Mouse (Mus musculus): ENCODE data around the gene Ptprt. TPM values are rescaled to one million over a fixed set of nuclear protein-coding genes. Genes with fewer than 3 reads are reported as not detected.

Ptprt gene
- polyA plus RNA-seq, 1 experiment, result 0.39 TPM

- no peak for TF ChIP-seq POLR2A (IDR thresholded peaks at IDR 0.05; ENCODE audit: low read depth, low read length)
- no peak for TF ChIP-seq CTCF (IDR thresholded peaks at IDR 0.05; ENCODE audit: extremely low read depth, insufficient read length, insufficient replicate concordance, low read depth, low read length)
- Histone ChIP-seq H3K36me3 (ENCODE audit: control insufficient read depth, insufficient read depth, low read length) (no peaks in the 10 kb centered on the region), H3K4me3 (ENCODE audit: low read depth, low read length) (no peak overlapping the region), H3K27ac (ENCODE audit: insufficient read depth, low read depth, low read length) (no peak overlapping the region), H3K27me3 (ENCODE audit: control insufficient read depth, insufficient read depth, low read length) (no peaks in the 10 kb centered on the region), H3K4me1 (ENCODE audit: control insufficient read depth, insufficient read depth, insufficient read length, low read length) (no peaks in the 10 kb centered on the region)
- WGBS, result 82% methylated on average over 4 of the region's 4 CpGs
These were observed 412.7 kb downstream of the Ptprt start for GRCm38 (mm10) chr2:162248296-162248695.

DNA sequence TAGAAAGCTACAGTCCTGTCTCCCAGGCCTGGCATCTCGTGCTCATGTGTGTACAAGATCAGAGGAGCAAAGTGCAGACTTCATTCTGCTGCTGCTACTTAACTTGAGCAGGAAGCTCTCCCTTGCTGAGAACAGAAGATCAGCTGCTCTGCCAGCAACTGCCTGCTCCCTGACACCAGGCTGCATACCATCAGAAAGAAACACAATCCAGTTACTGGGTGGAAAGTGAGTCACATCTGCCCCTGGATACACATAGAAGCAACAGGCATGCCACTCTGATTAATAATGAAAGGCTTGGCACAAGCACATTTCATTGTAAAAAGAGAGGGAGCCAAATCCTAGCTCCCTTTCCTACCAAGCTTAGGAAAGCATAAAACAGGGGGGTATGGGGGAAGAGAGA lies 438.5 kb downstream of the Ptprt start:
- WGBS, result 33% methylated on average over 1 of the region's 1 CpGs
- TF ChIP-seq POLR2A (IDR thresholded peaks at IDR 0.05; ENCODE audit: low read depth, low read length) (no peak), CTCF (IDR thresholded peaks at IDR 0.05; ENCODE audit: extremely low read depth, insufficient read length, insufficient replicate concordance, low read depth, low read length) (no peak)

DNA sequence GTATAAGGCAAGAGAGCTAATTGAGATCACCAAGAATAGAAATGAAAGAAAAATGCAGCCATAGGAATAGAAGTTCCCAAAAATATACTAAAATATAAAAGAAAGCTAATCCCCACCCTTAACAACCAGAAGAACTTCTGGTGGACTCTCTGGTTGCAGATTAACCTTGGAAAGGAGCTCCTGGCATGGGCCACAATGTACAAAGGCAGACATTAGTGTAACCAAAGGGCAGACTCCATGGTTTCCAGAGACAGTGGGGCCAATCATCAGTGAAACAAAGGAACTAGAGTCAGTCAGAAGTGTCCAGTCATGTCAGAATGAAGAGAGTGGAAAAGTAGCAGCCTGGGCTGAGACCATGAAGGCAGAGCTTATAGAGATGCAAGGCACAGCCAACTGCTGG lies 440.4 kb downstream of the Ptprt start:
- no peak for TF ChIP-seq POLR2A (IDR thresholded peaks at IDR 0.05; ENCODE audit: low read depth, low read length)
- no peak for TF ChIP-seq CTCF (IDR thresholded peaks at IDR 0.05; ENCODE audit: extremely low read depth, insufficient read length, insufficient replicate concordance, low read depth, low read length)
- no peaks in the 10 kb centered on the region for H3K27me3 ChIP-seq (ENCODE audit: control insufficient read depth, insufficient read depth, low read length)
- H3K4me1 ChIP-seq (ENCODE audit: control insufficient read depth, insufficient read depth, insufficient read length, low read length), result no peaks in the 10 kb centered on the region
- H3K27ac ChIP-seq (ENCODE audit: insufficient read depth, low read depth, low read length), result no peak overlapping the region
- no peaks in the 10 kb centered on the region for H3K36me3 ChIP-seq (ENCODE audit: control insufficient read depth, insufficient read depth, low read length)
- no peak overlapping the region for H3K4me3 ChIP-seq (ENCODE audit: low read depth, low read length)

More for the DNA sequence above, 438.5 kb downstream of the Ptprt start:
- Histone ChIP-seq H3K36me3 (ENCODE audit: control insufficient read depth, insufficient read depth, low read length) (no peaks in the 10 kb centered on the region), H3K4me1 (ENCODE audit: control insufficient read depth, insufficient read depth, insufficient read length, low read length) (no peaks in the 10 kb centered on the region), H3K27me3 (ENCODE audit: control insufficient read depth, insufficient read depth, low read length) (no peaks in the 10 kb centered on the region), H3K4me3 (ENCODE audit: low read depth, low read length) (no peak overlapping the region), H3K27ac (ENCODE audit: insufficient read depth, low read depth, low read length) (no peak overlapping the region)

DNA sequence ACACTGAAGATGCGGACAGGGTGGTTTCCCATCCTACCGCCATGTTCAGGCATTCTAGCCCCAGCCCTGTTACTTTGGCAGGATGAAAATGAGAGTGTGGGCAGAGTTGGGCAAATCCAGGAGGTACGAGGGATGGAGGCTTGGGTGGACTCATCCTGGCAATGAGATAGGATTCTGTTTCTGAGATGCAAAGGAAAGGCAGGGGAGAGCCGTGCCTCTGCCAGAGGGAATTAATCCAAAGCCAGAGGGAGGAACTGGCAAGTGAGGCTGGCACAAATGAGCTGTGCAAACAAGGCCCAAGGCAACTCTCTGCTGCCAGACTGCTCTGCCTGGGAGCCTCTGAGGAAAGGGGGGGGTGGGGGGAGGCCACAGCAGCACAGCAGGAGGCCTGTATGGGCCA lies 441.4 kb downstream of the Ptprt start:
- no peaks in the 10 kb centered on the region for H3K27me3 ChIP-seq (ENCODE audit: control insufficient read depth, insufficient read depth, low read length)
- H3K4me3 ChIP-seq (ENCODE audit: low read depth, low read length), result no peak overlapping the region
- 81% methylated on average over 4 of the region's 4 CpGs for WGBS
- H3K36me3 ChIP-seq (ENCODE audit: control insufficient read depth, insufficient read depth, low read length), result no peaks in the 10 kb centered on the region
- TF ChIP-seq CTCF (IDR thresholded peaks at IDR 0.05; ENCODE audit: extremely low read depth, insufficient read length, insufficient replicate concordance, low read depth, low read length) (no peak), POLR2A (IDR thresholded peaks at IDR 0.05; ENCODE audit: low read depth, low read length) (no peak)
- H3K4me1 ChIP-seq (ENCODE audit: control insufficient read depth, insufficient read depth, insufficient read length, low read length), result no peaks in the 10 kb centered on the region
- H3K27ac ChIP-seq (ENCODE audit: insufficient read depth, low read depth, low read length), result no peak overlapping the region

DNA sequence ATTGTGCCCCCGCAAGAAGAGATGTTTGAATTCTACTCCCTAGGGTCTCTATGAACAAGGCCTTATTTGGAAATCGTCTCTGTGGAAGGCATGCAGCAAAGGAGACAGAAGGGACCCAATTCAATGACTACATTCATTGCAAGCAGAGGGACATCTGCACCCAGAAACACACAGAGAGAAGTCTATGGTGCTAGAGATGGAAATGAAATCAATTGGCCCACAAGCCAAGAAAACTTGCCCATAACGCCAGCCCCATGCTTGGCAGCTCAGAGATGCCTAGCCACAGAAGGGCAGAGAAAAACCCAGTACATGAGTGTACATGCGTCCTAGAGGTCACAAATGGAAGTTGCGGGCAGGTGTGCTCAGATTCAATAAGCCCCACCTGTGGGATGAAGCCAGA lies 443.1 kb downstream of the Ptprt start:
- no peak for TF ChIP-seq CTCF (IDR thresholded peaks at IDR 0.05; ENCODE audit: extremely low read depth, insufficient read length, insufficient replicate concordance, low read depth, low read length)
- TF ChIP-seq POLR2A (IDR thresholded peaks at IDR 0.05; ENCODE audit: low read depth, low read length), result no peak
- WGBS, result 82% methylated on average over 5 of the region's 5 CpGs
- no peaks in the 10 kb centered on the region for H3K36me3 ChIP-seq (ENCODE audit: control insufficient read depth, insufficient read depth, low read length)
- H3K27me3 ChIP-seq (ENCODE audit: control insufficient read depth, insufficient read depth, low read length), result no peaks in the 10 kb centered on the region
- no peaks in the 10 kb centered on the region for H3K4me1 ChIP-seq (ENCODE audit: control insufficient read depth, insufficient read depth, insufficient read length, low read length)
- no peak overlapping the region for H3K4me3 ChIP-seq (ENCODE audit: low read depth, low read length)
- no peak overlapping the region for H3K27ac ChIP-seq (ENCODE audit: insufficient read depth, low read depth, low read length)

DNA sequence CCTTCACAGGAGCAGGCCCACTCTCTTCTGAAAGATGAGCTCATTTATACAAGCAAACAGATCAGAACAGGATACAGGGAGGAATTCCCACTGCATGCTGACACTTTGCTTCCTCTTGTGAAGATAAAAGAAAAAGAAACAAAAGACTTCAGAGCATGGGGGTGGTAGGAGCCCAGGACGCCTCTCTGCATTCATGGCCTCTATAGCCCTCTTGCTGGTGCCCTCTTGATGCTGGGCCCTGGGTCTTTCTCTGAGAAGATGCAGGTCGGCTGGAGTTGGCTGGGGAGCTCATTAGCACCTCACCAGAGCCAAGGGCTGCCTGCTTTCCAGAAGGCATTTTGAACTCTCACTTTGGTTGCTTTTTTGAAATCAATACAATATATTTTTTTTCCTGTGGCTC lies 448.6 kb downstream of the Ptprt start:
- Histone ChIP-seq H3K4me3 (ENCODE audit: low read depth, low read length) (no peak overlapping the region), H3K4me1 (ENCODE audit: control insufficient read depth, insufficient read depth, insufficient read length, low read length) (no peaks in the 10 kb centered on the region), H3K27me3 (ENCODE audit: control insufficient read depth, insufficient read depth, low read length) (no peaks in the 10 kb centered on the region), H3K36me3 (ENCODE audit: control insufficient read depth, insufficient read depth, low read length) (no peaks in the 10 kb centered on the region), H3K27ac (ENCODE audit: insufficient read depth, low read depth, low read length) (no peak overlapping the region)
- TF ChIP-seq POLR2A (IDR thresholded peaks at IDR 0.05; ENCODE audit: low read depth, low read length), result no peak
- TF ChIP-seq CTCF (IDR thresholded peaks at IDR 0.05; ENCODE audit: extremely low read depth, insufficient read length, insufficient replicate concordance, low read depth, low read length), result no peak
- WGBS, result 25% methylated on average over 2 of the region's 2 CpGs

DNA sequence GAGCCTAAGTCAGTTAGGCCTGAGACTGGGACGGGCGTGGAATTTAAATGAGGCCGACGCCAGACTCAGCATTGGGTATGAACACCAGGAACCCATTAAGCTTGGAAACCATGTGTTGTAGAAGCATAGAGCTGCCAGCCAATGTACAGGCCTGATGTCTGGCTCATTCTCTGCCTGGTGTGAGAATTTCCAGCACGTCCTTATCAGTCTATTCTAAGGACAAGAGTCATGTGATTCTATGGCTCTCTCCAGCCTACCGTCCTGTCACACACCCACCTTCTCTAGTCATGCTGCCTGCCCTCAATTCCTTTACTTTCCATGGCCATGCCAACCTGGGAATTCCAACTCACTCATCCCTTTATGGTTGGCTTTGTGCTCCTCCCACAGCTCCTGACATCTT lies 450.4 kb downstream of the Ptprt start:
- H3K27me3 ChIP-seq (ENCODE audit: control insufficient read depth, insufficient read depth, low read length), result no peaks in the 10 kb centered on the region
- no peak overlapping the region for H3K27ac ChIP-seq (ENCODE audit: insufficient read depth, low read depth, low read length)
- 79% methylated on average over 6 of the region's 6 CpGs for WGBS
- TF ChIP-seq POLR2A (IDR thresholded peaks at IDR 0.05; ENCODE audit: low read depth, low read length), result no peak
- no peaks in the 10 kb centered on the region for H3K4me1 ChIP-seq (ENCODE audit: control insufficient read depth, insufficient read depth, insufficient read length, low read length)
- H3K36me3 ChIP-seq (ENCODE audit: control insufficient read depth, insufficient read depth, low read length), result no peaks in the 10 kb centered on the region
- no peak overlapping the region for H3K4me3 ChIP-seq (ENCODE audit: low read depth, low read length)

DNA sequence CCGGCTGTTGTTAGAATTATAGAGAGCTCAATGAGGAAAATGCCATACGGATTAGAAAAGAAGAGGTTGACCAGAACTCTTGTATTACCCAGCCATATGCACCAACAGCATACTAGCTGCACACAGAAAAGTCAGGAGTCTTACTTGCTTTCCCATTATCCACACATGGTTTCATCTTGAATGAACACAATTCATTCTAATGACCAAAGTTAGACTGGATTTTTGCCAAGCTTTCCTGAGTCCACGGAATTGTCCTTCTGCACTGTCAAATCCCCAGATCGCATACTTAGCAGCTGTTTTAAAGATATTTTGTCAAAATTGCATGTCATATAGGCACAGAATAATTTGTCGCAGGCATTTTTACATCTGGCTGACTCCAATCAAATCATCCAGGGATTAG lies 463.6 kb downstream of the Ptprt start:
- no peak overlapping the region for H3K4me3 ChIP-seq (ENCODE audit: low read depth, low read length)
- H3K4me1 ChIP-seq (ENCODE audit: control insufficient read depth, insufficient read depth, insufficient read length, low read length), result no peaks in the 10 kb centered on the region
- no peak overlapping the region for H3K27ac ChIP-seq (ENCODE audit: insufficient read depth, low read depth, low read length)
- H3K27me3 ChIP-seq (ENCODE audit: control insufficient read depth, insufficient read depth, low read length), result no peaks in the 10 kb centered on the region
- TF ChIP-seq CTCF (IDR thresholded peaks at IDR 0.05; ENCODE audit: extremely low read depth, insufficient read length, insufficient replicate concordance, low read depth, low read length), result no peak
- no peak for TF ChIP-seq POLR2A (IDR thresholded peaks at IDR 0.05; ENCODE audit: low read depth, low read length)
- WGBS, result 84% methylated on average over 5 of the region's 5 CpGs
- H3K36me3 ChIP-seq (ENCODE audit: control insufficient read depth, insufficient read depth, low read length), result no peaks in the 10 kb centered on the region
